Mouse (Mus musculus): ENCODE measurements around the gene Adam22.

DNA sequence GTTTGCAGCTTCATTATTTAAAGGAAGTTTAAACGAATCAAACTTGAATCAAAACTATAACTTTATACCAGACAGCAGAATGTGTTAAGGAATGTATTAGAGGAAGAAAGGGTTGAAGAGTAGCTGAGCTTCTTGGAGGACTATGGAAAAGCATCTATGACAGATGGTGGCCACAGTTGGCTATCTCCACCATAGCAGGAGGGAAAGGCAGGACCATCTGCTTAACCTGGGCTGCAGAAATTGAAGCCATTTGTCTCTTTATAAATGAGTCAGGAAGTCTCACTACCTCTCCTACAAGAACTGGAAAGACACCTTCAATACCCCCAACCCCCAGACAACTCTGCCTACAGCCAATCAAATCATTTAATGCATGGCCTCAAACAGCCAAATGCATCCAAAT is 272.3 kb downstream of the Adam22 start:
- no peak for TF ChIP-seq TAL1 (IDR thresholded peaks at IDR 0.05; ENCODE audit: low read length)
- no peak for TF ChIP-seq GATA1 (IDR thresholded peaks at IDR 0.05; ENCODE audit: low read length)

Measured in erythroblast, embryonic 14.5 days (primary cell).